Mouse (Mus musculus): ENCODE measurements around the gene Sgce. TPM values are rescaled to one million over a fixed set of nuclear protein-coding genes. Genes with fewer than 3 reads are reported as not detected.

Gene Sgce
- polyA plus RNA-seq, 1 experiment = 2.7 TPM

DNA sequence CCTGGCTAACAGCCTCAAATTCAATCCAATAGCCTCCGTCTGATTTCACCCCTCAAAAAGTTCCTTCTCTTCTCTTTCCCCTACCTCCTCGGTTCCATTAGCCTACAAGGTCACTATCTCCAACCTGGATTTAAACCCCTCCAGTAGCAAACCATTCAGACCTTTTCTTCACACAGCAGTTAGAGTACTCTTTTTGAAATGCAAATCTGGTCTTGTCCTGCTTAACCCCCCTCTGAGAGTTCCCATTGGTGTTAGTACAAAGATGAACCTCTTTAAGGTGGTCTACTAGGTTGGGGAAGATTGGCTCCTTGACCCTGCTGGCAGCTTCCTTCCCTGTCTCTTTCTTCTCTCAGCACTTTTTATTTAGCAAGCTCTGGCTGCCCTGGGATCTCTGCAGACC lies 8.3 kb downstream of the Sgce start:
- TF ChIP-seq POLR2A (IDR thresholded peaks at IDR 0.05; ENCODE audit: low read depth, low read length) = no peak
- no peak for TF ChIP-seq CTCF (IDR thresholded peaks at IDR 0.05; ENCODE audit: extremely low read depth, insufficient read length, insufficient replicate concordance, low read depth, low read length)
- WGBS = 66% methylated on average over 2 of the region's 2 CpGs
- H3K36me3 ChIP-seq (ENCODE audit: control insufficient read depth, insufficient read depth, low read length) = no peaks in the 10 kb centered on the region
- no peak overlapping the region for H3K27ac ChIP-seq (ENCODE audit: insufficient read depth, low read depth, low read length)
- H3K4me3 ChIP-seq (ENCODE audit: low read depth, low read length) = no peak overlapping the region
- H3K27me3 ChIP-seq (ENCODE audit: control insufficient read depth, insufficient read depth, low read length) = peaks cover 2% of the 10 kb centered on the region; the same call in 1 of the 2 replicates
- H3K4me1 ChIP-seq (ENCODE audit: control insufficient read depth, insufficient read depth, insufficient read length, low read length) = no peaks in the 10 kb centered on the region

- 73% methylated on average over 11 of the region's 11 CpGs for WGBS
- Histone ChIP-seq H3K4me1 (ENCODE audit: control insufficient read depth, insufficient read depth, insufficient read length, low read length) (no peaks in the 10 kb centered on the region), H3K27ac (ENCODE audit: insufficient read depth, low read depth, low read length) (no peak overlapping the region), H3K36me3 (ENCODE audit: control insufficient read depth, insufficient read depth, low read length) (no peaks in the 10 kb centered on the region), H3K4me3 (ENCODE audit: low read depth, low read length) (no peak overlapping the region), H3K27me3 (ENCODE audit: control insufficient read depth, insufficient read depth, low read length) (peaks cover 2% of the 10 kb centered on the region; the same call in 1 of the 2 replicates)
- TF ChIP-seq CTCF (IDR thresholded peaks at IDR 0.05; ENCODE audit: extremely low read depth, insufficient read length, insufficient replicate concordance, low read depth, low read length) (no peak), POLR2A (IDR thresholded peaks at IDR 0.05; ENCODE audit: low read depth, low read length) (no peak)
Observed at GRCm38 (mm10) chr6:4738034-4738629, 8.9 kb downstream of the Sgce start.

- TF ChIP-seq CTCF (IDR thresholded peaks at IDR 0.05; ENCODE audit: extremely low read depth, insufficient read length, insufficient replicate concordance, low read depth, low read length) (no peak), POLR2A (IDR thresholded peaks at IDR 0.05; ENCODE audit: low read depth, low read length) (no peak)
- no peak overlapping the region for H3K4me3 ChIP-seq (ENCODE audit: low read depth, low read length)
- H3K36me3 ChIP-seq (ENCODE audit: control insufficient read depth, insufficient read depth, low read length) = no peaks in the 10 kb centered on the region
- 61% methylated on average over 9 of the region's 9 CpGs for WGBS
- peaks cover 2% of the 10 kb centered on the region; the same call in 1 of the 2 replicates for H3K27me3 ChIP-seq (ENCODE audit: control insufficient read depth, insufficient read depth, low read length)
- H3K4me1 ChIP-seq (ENCODE audit: control insufficient read depth, insufficient read depth, insufficient read length, low read length) = no peaks in the 10 kb centered on the region
- H3K27ac ChIP-seq (ENCODE audit: insufficient read depth, low read depth, low read length) = no peak overlapping the region
Observed at GRCm38 (mm10) chr6:4736372-4736771, 10.6 kb downstream of the Sgce start.

- 54% methylated on average over 8 of the region's 8 CpGs for WGBS
- TF ChIP-seq POLR2A (IDR thresholded peaks at IDR 0.05; ENCODE audit: low read depth, low read length) (no peak), CTCF (IDR thresholded peaks at IDR 0.05; ENCODE audit: extremely low read depth, insufficient read length, insufficient replicate concordance, low read depth, low read length) (no peak)
- Histone ChIP-seq H3K4me1 (ENCODE audit: control insufficient read depth, insufficient read depth, insufficient read length, low read length) (no peaks in the 10 kb centered on the region), H3K27me3 (ENCODE audit: control insufficient read depth, insufficient read depth, low read length) (no peaks in the 10 kb centered on the region), H3K27ac (ENCODE audit: insufficient read depth, low read depth, low read length) (no peak overlapping the region), H3K4me3 (ENCODE audit: low read depth, low read length) (no peak overlapping the region), H3K36me3 (ENCODE audit: control insufficient read depth, insufficient read depth, low read length) (no peaks in the 10 kb centered on the region)
Observed at GRCm38 (mm10) chr6:4733208-4733607, 13.8 kb downstream of the Sgce start.

DNA sequence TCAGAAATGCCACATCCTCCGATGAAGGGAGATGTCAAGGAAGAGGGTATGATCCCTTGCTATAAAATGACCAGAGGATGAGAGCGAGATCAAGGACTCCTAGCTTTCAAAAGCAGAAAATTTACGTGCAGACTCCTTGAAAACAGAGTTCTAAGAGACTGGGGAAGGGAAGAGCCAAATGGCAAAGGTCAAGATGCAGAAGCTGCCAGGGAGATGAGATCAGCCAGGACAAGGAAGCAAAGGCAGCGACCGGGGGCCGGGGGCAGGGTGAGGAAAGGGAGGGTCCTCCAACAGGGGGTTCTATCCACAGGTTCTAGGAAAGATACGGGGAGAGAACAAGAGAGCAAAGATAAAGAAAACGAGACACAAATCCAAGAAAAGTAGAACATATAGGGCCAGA lies 15.3 kb downstream of the Sgce start:
- Histone ChIP-seq H3K27ac (ENCODE audit: insufficient read depth, low read depth, low read length) (no peak overlapping the region), H3K27me3 (ENCODE audit: control insufficient read depth, insufficient read depth, low read length) (no peaks in the 10 kb centered on the region), H3K4me1 (ENCODE audit: control insufficient read depth, insufficient read depth, insufficient read length, low read length) (no peaks in the 10 kb centered on the region), H3K36me3 (ENCODE audit: control insufficient read depth, insufficient read depth, low read length) (no peaks in the 10 kb centered on the region), H3K4me3 (ENCODE audit: low read depth, low read length) (no peak overlapping the region)
- TF ChIP-seq CTCF (IDR thresholded peaks at IDR 0.05; ENCODE audit: extremely low read depth, insufficient read length, insufficient replicate concordance, low read depth, low read length) (no peak), POLR2A (IDR thresholded peaks at IDR 0.05; ENCODE audit: low read depth, low read length) (no peak)
- 73% methylated on average over 8 of the region's 8 CpGs for whole genome bisulfite sequencing

DNA sequence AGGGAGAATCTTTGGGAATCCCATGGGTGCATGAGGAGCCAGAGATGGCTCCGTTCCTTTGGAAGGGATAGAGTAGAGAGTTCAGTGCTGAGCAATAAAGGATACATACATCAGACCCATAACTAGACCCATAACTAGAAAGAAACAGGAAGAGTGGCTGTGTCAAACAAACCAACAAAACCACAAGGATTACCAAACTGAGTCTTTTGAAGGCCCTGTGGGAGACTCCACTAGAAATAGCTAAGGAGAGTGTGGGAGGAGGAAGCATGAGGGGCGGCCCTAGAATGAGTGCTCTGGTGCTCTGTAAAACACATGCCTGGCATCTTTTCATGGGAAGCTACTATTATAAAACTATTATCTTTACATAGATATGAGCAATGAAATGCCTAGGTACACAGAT lies 18.7 kb downstream of the Sgce start:
- H3K4me3 ChIP-seq (ENCODE audit: low read depth, low read length) = no peak overlapping the region
- 81% methylated on average over 2 of the region's 2 CpGs for WGBS
- H3K4me1 ChIP-seq (ENCODE audit: control insufficient read depth, insufficient read depth, insufficient read length, low read length) = no peaks in the 10 kb centered on the region
- H3K36me3 ChIP-seq (ENCODE audit: control insufficient read depth, insufficient read depth, low read length) = no peaks in the 10 kb centered on the region
- TF ChIP-seq POLR2A (IDR thresholded peaks at IDR 0.05; ENCODE audit: low read depth, low read length) (no peak), CTCF (IDR thresholded peaks at IDR 0.05; ENCODE audit: extremely low read depth, insufficient read length, insufficient replicate concordance, low read depth, low read length) (no peak)
- no peaks in the 10 kb centered on the region for H3K27me3 ChIP-seq (ENCODE audit: control insufficient read depth, insufficient read depth, low read length)
- no peak overlapping the region for H3K27ac ChIP-seq (ENCODE audit: insufficient read depth, low read depth, low read length)

DNA sequence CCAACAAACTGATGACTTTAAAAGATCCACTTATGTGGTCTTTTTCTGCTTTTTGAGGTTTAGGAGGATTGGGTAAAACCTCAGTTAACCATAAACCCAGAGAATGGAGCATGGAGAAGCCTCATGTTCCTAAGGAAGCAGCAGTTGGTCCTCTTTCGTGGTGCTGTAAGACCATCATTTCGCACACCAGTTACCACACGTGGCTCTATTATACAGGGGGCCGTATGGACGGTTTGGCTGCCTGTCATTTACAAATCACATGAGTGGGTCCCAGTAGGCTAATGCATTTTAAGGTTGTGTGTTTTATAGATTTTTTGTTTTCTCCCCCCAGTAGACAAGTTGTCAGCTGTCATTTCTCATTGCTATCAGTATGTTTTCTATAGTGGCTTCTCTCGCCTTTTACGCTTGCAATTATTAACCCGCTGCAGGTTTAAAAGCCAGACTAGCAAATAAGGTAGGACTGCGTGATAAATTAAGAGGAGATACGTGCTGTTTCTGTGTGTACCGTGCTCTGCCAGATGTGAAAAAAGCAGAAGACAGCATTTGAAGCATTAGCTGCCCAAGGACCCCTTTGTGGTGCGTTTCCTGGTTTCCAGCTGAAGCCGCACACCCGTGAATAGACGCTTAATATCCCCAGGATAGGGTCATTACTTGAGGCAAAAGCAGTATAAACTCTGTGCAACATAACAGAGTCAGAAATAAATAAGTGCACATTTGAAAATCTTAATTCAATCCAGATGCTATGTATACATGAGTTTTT lies 22.8 kb downstream of the Sgce start:
- H3K27me3 ChIP-seq (ENCODE audit: control insufficient read depth, insufficient read depth, low read length) = no peaks in the 10 kb centered on the region
- no peak for TF ChIP-seq CTCF (IDR thresholded peaks at IDR 0.05; ENCODE audit: extremely low read depth, insufficient read length, insufficient replicate concordance, low read depth, low read length)
- TF ChIP-seq POLR2A (IDR thresholded peaks at IDR 0.05; ENCODE audit: low read depth, low read length) = no peak
- WGBS = 77% methylated on average over 15 of the region's 15 CpGs
- no peak overlapping the region for H3K4me3 ChIP-seq (ENCODE audit: low read depth, low read length)
- H3K36me3 ChIP-seq (ENCODE audit: control insufficient read depth, insufficient read depth, low read length) = no peaks in the 10 kb centered on the region
- H3K4me1 ChIP-seq (ENCODE audit: control insufficient read depth, insufficient read depth, insufficient read length, low read length) = no peaks in the 10 kb centered on the region
- no peak overlapping the region for H3K27ac ChIP-seq (ENCODE audit: insufficient read depth, low read depth, low read length)
